Mouse (Mus musculus) kidney, postnatal 14 days (tissue): ENCODE data around the gene Dusp8.
"Not testable (repeated sequence)": the region's sequence is repeated elsewhere in the genome, so short reads cannot be mapped to it uniquely, and the experiment has no call there.

Experiments
- DNase-seq: peaks from one replicate; pipeline ENCODE4 v3.0.0; 2022; ENCODE audit warnings: mixed read lengths

Gene Dusp8

GRCm38 (mm10) chr7:142095183-142095931 lies at the start of gene Dusp8:
Gene Dusp8 (minus strand): TSS chr7:142095843.
- DNase-seq: peak; percentile 91

GRCm38 (mm10) chr7:142144507-142144906 lies 48.9 kb upstream of the Dusp8 start, which contains the start of gene Gm45337:
Gene Gm45337 (minus strand): TSS chr7:142144607.
- no peak for DNase-seq

GRCm38 (mm10) chr7:142143506-142144010 lies 47.9 kb upstream of the Dusp8 start:
- DNase-seq: not testable (repeated sequence)

- DNase-seq: no peak
Measured at GRCm38 (mm10) chr7:142140696-142141095, 45.1 kb upstream of the Dusp8 start.

- not testable (repeated sequence) for DNase-seq
Measured at GRCm38 (mm10) chr7:142135934-142136333, 40.3 kb upstream of the Dusp8 start, which contains the start of gene Gm39115. Gene Gm39115 (minus strand): TSS chr7:142136034.

GRCm38 (mm10) chr7:142134206-142134995 lies 38.8 kb upstream of the Dusp8 start:
- peak; percentile 45 for DNase-seq

GRCm38 (mm10) chr7:142128843-142129242 lies 33.2 kb upstream of the Dusp8 start:
- DNase-seq: no peak

GRCm38 (mm10) chr7:142120629-142121028 lies 25.0 kb upstream of the Dusp8 start, which contains the start of gene Gm45618:
Gene Gm45618 (minus strand): TSS chr7:142120729.
- not testable (repeated sequence) for DNase-seq

- DNase-seq: no peak
Measured at GRCm38 (mm10) chr7:142119632-142120031, 24.0 kb upstream of the Dusp8 start.

- no peak for DNase-seq
Measured at GRCm38 (mm10) chr7:142104747-142105146, 9.1 kb upstream of the Dusp8 start.

GRCm38 (mm10) chr7:142097776-142098175 lies 2.1 kb upstream of the Dusp8 start:
- DNase-seq: peak; percentile 85

GRCm38 (mm10) chr7:142096701-142097100 lies 1.1 kb upstream of the Dusp8 start:
- no peak for DNase-seq

- no peak for DNase-seq
Measured at GRCm38 (mm10) chr7:142094301-142095143, 1.1 kb downstream of the Dusp8 start.

GRCm38 (mm10) chr7:142093696-142094240 lies 1.9 kb downstream of the Dusp8 start:
- no peak for DNase-seq

GRCm38 (mm10) chr7:142092991-142093390 lies 2.7 kb downstream of the Dusp8 start:
- no peak for DNase-seq

GRCm38 (mm10) chr7:142091848-142092247 lies 3.8 kb downstream of the Dusp8 start:
- DNase-seq: no peak

- DNase-seq: no peak
Measured at GRCm38 (mm10) chr7:142089648-142090447, 5.8 kb downstream of the Dusp8 start.

- DNase-seq: no peak
Measured at GRCm38 (mm10) chr7:142088886-142089285, 6.8 kb downstream of the Dusp8 start.

- no peak for DNase-seq
Measured at GRCm38 (mm10) chr7:142087069-142087652, 8.5 kb downstream of the Dusp8 start.

- no peak for DNase-seq
Measured at GRCm38 (mm10) chr7:142086159-142086905, 9.3 kb downstream of the Dusp8 start.
